Mouse (Mus musculus): ENCODE results near the gene Atrn.

The Atrn gene

GRCm38 (mm10) chr2:131072536-131072935 lies 166.2 kb downstream of the Atrn start:
- CTCF ChIA-PET, result no interaction called here

Measured in spleen, embryonic (tissue).